Mouse (Mus musculus): ENCODE results near the gene Ppp2ca.
"Not testable (repeated sequence)": the region's sequence is repeated elsewhere in the genome, so short reads cannot be mapped to it uniquely, and the experiment has no call there.

The Ppp2ca gene

GRCm38 (mm10) chr11:52130451-52131068, 32.1 kb downstream of the Ppp2ca start:
- no peak for DNase-seq (ENCODE audit: extremely low read depth, low read depth)

- not testable (repeated sequence) for DNase-seq (ENCODE audit: extremely low read depth, low read depth)
These were observed 45.2 kb downstream of the Ppp2ca start for GRCm38 (mm10) chr11:52143675-52144074.

DNA sequence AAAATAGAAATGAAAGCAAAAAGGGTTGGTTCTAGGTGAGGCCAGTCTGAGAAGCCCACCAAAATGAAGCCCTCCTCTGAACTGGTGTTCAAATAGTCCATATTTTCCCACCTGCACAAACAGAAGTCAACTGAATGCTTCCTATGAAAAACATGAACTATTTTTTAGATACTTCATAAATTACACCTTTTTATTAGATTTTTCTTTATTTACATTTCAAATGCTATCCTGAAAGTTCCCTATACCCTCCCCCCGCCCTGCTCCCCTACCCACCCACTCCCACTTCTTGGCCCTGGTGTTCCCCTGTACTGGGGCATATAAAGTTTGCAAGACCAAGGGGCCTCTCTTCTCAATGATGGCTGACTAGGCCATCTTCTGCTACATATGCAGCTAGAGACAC, 46.9 kb downstream of the Ppp2ca start, which contains the start of gene Olfr1373:
Gene Olfr1373, minus strand, starts transcription at position 101 of the 400 bp plus-strand sequence.
- DNase-seq (ENCODE audit: extremely low read depth, low read depth) = not testable (repeated sequence)

GRCm38 (mm10) chr11:52163926-52164325, 65.4 kb downstream of the Ppp2ca start:
- DNase-seq (ENCODE audit: extremely low read depth, low read depth) = no peak

DNA sequence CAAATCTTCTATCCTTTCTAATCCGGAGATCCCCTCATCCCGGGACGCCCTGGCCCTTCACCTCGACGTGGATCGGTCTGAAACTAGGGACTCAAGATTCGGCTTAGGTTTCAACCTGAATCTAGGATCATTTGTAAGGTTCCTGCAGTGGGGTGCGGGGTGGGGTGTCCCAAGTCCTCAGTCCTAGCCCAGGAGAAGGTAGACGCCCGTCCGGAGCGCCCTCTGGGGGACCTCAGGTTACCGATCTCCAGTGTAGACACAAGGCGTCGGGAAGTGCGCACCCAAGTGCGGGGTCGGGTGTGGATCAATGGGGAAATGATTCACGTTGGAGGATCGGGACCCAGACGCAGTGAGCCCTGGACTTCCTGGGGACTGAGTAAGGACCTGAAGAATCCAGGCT, 68.6 kb downstream of the Ppp2ca start:
- DNase-seq (ENCODE audit: extremely low read depth, low read depth) = no peak

- DNase-seq (ENCODE audit: extremely low read depth, low read depth) = not testable (repeated sequence)
These were observed 69.4 kb downstream of the Ppp2ca start for GRCm38 (mm10) chr11:52167901-52168302.

DNA sequence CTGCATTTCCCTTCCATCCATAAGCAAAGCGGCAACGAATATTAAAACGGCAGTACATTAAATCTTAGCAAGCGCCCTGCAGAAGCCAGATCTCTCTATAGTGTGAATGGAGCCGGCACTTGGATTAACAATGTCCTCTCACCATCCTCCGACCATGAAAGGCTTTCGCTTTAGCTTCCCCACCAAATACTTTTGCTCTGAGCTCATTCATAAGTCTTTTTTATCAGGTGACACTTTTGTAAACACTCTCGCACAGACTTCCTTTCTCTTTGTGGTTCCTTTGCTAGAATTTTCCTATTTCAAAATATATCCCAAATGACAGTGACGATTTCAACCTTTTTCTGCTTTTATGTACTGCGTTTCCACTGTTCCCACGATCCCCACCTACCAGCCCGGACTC, 70.0 kb downstream of the Ppp2ca start:
- DNase-seq (ENCODE audit: extremely low read depth, low read depth) = no peak
